Mouse (Mus musculus) forebrain, embryonic 15.5 days (tissue): ENCODE data around the gene Vdr. TPM values are rescaled to one million over a fixed set of nuclear protein-coding genes. Genes with fewer than 3 reads are reported as not detected.

Experiments
- ATAC-seq: fragments of 200-750 bp; cut with Nextera tagmentation; replicated peaks from 2 replicates; pipeline ENCODE4 v1.8.0; 2017; ENCODE audit warnings: mild to moderate bottlenecking, moderate TSS enrichment, moderate library complexity
- H3K27ac ChIP-seq: fragments of 300-500 bp; sonication (generic); replicated peaks from 2 replicates; pipeline ENCODE4 v1.5.1; 2015; ENCODE audit warnings: mild to moderate bottlenecking, inconsistent platforms
- H3K27me3 ChIP-seq: fragments of 300-500 bp; sonication (generic); 2 replicates; pipeline ENCODE4 v1.6.1; 2015; ENCODE audit warnings: inconsistent platforms
- H3K36me3 ChIP-seq: fragments of 300-500 bp; sonication (generic); 2 replicates; pipeline ENCODE4 v1.6.1; 2015; ENCODE audit warnings: mild to moderate bottlenecking, inconsistent platforms
- H3K4me1 ChIP-seq: fragments of 300-500 bp; sonication (generic); 2 replicates; pipeline ENCODE4 v1.6.1; 2015; ENCODE audit warnings: inconsistent platforms
- H3K4me2 ChIP-seq: fragments of 300-500 bp; sonication (generic); replicated peaks from 2 replicates; pipeline ENCODE4 v1.6.1; 2015; ENCODE audit warnings: mild to moderate bottlenecking, inconsistent platforms
- H3K4me3 ChIP-seq: fragments of 300-500 bp; sonication (generic); 2 replicates; pipeline ENCODE4 v1.5.1; 2015; ENCODE audit warnings: mild to moderate bottlenecking, inconsistent platforms
- H3K9ac ChIP-seq: fragments of 300-500 bp; sonication (generic); replicated peaks from 2 replicates; pipeline ENCODE4 v1.6.1; 2015; ENCODE audit warnings: mild to moderate bottlenecking, inconsistent platforms
- H3K9me3 ChIP-seq: fragments of 300-500 bp; sonication (generic); 2 replicates; pipeline ENCODE4 v1.6.1; 2016; ENCODE audit warnings: inconsistent platforms
- WGBS: fragments of 180-500 bp; shearing (Covaris S2); methylation state at CpG from one replicate; pipeline ENCODE4 v1.1.7; 2015; ENCODE audit warnings: mixed read lengths; 5-methylcytosine and 5-hydroxymethylcytosine counted together
- polyA plus RNA-seq: library from polyadenylated mRNA; unstranded; fragments of >200 nt; fragmentation: Nextera tagmentation; extraction: Ambion mirVana; gene quantifications from 2 replicates; pipeline ENCODE4 v1.2.1, GENCODE M21; 2015

Gene Vdr
- polyA plus RNA-seq, 1 experiment from 2014 or later, result 0.09 TPM

- Histone ChIP-seq H3K4me2 (no peak overlapping the region), H3K36me3 (no peaks in the 10 kb centered on the region), H3K4me3 (no peak overlapping the region), H3K9ac (no peak overlapping the region), H3K9me3 (no peaks in the 10 kb centered on the region), H3K4me1 (0 out of 2 replicates have a peak, but pooled peaks cover 3% of the 10 kb centered on the region), H3K27ac (no peak overlapping the region), H3K27me3 (no peaks in the 10 kb centered on the region)
- WGBS, result 71% methylated on average over 16 of the region's 16 CpGs
- ATAC-seq, result no peak
These were observed 13.4 kb downstream of the Vdr start for GRCm38 (mm10) chr15:97896861-97897654.

GRCm38 (mm10) chr15:97896347-97896746 is 14.1 kb downstream of the Vdr start:
- Histone ChIP-seq H3K27ac (no peak overlapping the region), H3K9me3 (no peaks in the 10 kb centered on the region), H3K9ac (no peak overlapping the region), H3K36me3 (no peaks in the 10 kb centered on the region), H3K4me3 (no peak overlapping the region), H3K27me3 (no peaks in the 10 kb centered on the region), H3K4me2 (no peak overlapping the region), H3K4me1 (0 out of 2 replicates have a peak, but pooled peaks cover 3% of the 10 kb centered on the region)
- ATAC-seq, result no peak
- 81% methylated on average over 9 of the region's 9 CpGs for WGBS

GRCm38 (mm10) chr15:97895847-97896246 is 14.6 kb downstream of the Vdr start:
- Histone ChIP-seq H3K4me3 (no peak overlapping the region), H3K9me3 (no peaks in the 10 kb centered on the region), H3K9ac (no peak overlapping the region), H3K27me3 (no peaks in the 10 kb centered on the region), H3K4me2 (no peak overlapping the region), H3K36me3 (no peaks in the 10 kb centered on the region), H3K27ac (no peak overlapping the region), H3K4me1 (0 out of 2 replicates have a peak, but pooled peaks cover 3% of the 10 kb centered on the region)
- ATAC-seq, result no peak
- 49% methylated on average over 12 of the region's 12 CpGs for WGBS

GRCm38 (mm10) chr15:97892506-97892905 is 17.9 kb downstream of the Vdr start:
- 73% methylated on average over 8 of the region's 8 CpGs for WGBS
- Histone ChIP-seq H3K27ac (no peak overlapping the region), H3K36me3 (no peaks in the 10 kb centered on the region), H3K4me2 (no peak overlapping the region), H3K9ac (no peak overlapping the region), H3K27me3 (no peaks in the 10 kb centered on the region), H3K4me1 (0 out of 2 replicates have a peak, but pooled peaks cover 3% of the 10 kb centered on the region), H3K4me3 (no peak overlapping the region), H3K9me3 (no peaks in the 10 kb centered on the region)
- ATAC-seq, result no peak

- Histone ChIP-seq H3K4me1 (no peaks in the 10 kb centered on the region), H3K36me3 (no peaks in the 10 kb centered on the region), H3K9ac (no peak overlapping the region), H3K9me3 (no peaks in the 10 kb centered on the region), H3K27ac (no peak overlapping the region), H3K4me3 (no peak overlapping the region), H3K27me3 (no peaks in the 10 kb centered on the region), H3K4me2 (no peak overlapping the region)
- WGBS, result 93% methylated on average over 10 of the region's 10 CpGs
- ATAC-seq, result no peak
These were observed 20.0 kb downstream of the Vdr start for GRCm38 (mm10) chr15:97890450-97890849.

- no peaks in the 10 kb centered on the region for H3K4me1 ChIP-seq
- no peak overlapping the region for H3K9ac ChIP-seq
- H3K36me3 ChIP-seq, result no peaks in the 10 kb centered on the region
- H3K27ac ChIP-seq, result no peak overlapping the region
- no peaks in the 10 kb centered on the region for H3K27me3 ChIP-seq
- WGBS, result 46% methylated on average over 11 of the region's 11 CpGs
- no peak for ATAC-seq
- no peak overlapping the region for H3K4me2 ChIP-seq
- H3K9me3 ChIP-seq, result no peaks in the 10 kb centered on the region
- no peak overlapping the region for H3K4me3 ChIP-seq
These were observed 20.4 kb downstream of the Vdr start for GRCm38 (mm10) chr15:97890017-97890416.

GRCm38 (mm10) chr15:97887541-97888016 is 22.9 kb downstream of the Vdr start:
- H3K27ac ChIP-seq, result no peak overlapping the region

GRCm38 (mm10) chr15:97881423-97881822 is 29.0 kb downstream of the Vdr start:
- Histone ChIP-seq H3K27me3 (no peaks in the 10 kb centered on the region), H3K9ac (no peak overlapping the region), H3K4me1 (no peaks in the 10 kb centered on the region), H3K27ac (no peak overlapping the region), H3K4me2 (no peak overlapping the region), H3K4me3 (no peak overlapping the region), H3K9me3 (no peaks in the 10 kb centered on the region), H3K36me3 (no peaks in the 10 kb centered on the region)
- no peak for ATAC-seq
- 88% methylated on average over 8 of the region's 8 CpGs for WGBS

More at GRCm38 (mm10) chr15:97887541-97888016, 22.9 kb downstream of the Vdr start:
- Histone ChIP-seq H3K9ac (no peak overlapping the region), H3K4me3 (no peak overlapping the region), H3K27me3 (no peaks in the 10 kb centered on the region), H3K9me3 (no peaks in the 10 kb centered on the region), H3K36me3 (no peaks in the 10 kb centered on the region), H3K4me1 (no peaks in the 10 kb centered on the region), H3K4me2 (no peak overlapping the region)
- no peak for ATAC-seq
- 78% methylated on average over 10 of the region's 10 CpGs for WGBS

GRCm38 (mm10) chr15:97880441-97880840 is 30.0 kb downstream of the Vdr start:
- Histone ChIP-seq H3K36me3 (no peaks in the 10 kb centered on the region), H3K27me3 (no peaks in the 10 kb centered on the region), H3K4me2 (no peak overlapping the region), H3K4me3 (no peak overlapping the region), H3K27ac (no peak overlapping the region), H3K9ac (no peak overlapping the region), H3K4me1 (no peaks in the 10 kb centered on the region), H3K9me3 (no peaks in the 10 kb centered on the region)
- ATAC-seq, result no peak
- 82% methylated on average over 9 of the region's 9 CpGs for WGBS

- 73% methylated on average over 7 of the region's 7 CpGs for WGBS
- Histone ChIP-seq H3K9ac (no peak overlapping the region), H3K4me2 (no peak overlapping the region), H3K36me3 (no peaks in the 10 kb centered on the region), H3K9me3 (no peaks in the 10 kb centered on the region), H3K27ac (no peak overlapping the region), H3K27me3 (no peaks in the 10 kb centered on the region), H3K4me3 (no peak overlapping the region), H3K4me1 (no peaks in the 10 kb centered on the region)
- no peak for ATAC-seq
These were observed 31.6 kb downstream of the Vdr start for GRCm38 (mm10) chr15:97878696-97879328.

GRCm38 (mm10) chr15:97875784-97876183 is 34.6 kb downstream of the Vdr start:
- Histone ChIP-seq H3K4me3 (no peak overlapping the region), H3K4me2 (no peak overlapping the region), H3K27me3 (no peaks in the 10 kb centered on the region), H3K27ac (no peak overlapping the region), H3K9me3 (no peaks in the 10 kb centered on the region), H3K36me3 (no peaks in the 10 kb centered on the region), H3K9ac (no peak overlapping the region), H3K4me1 (no peaks in the 10 kb centered on the region)
- 90% methylated on average over 8 of the region's 8 CpGs for WGBS
- no peak for ATAC-seq

GRCm38 (mm10) chr15:97873717-97874116 is 36.7 kb downstream of the Vdr start:
- Histone ChIP-seq H3K4me3 (no peak overlapping the region), H3K9ac (no peak overlapping the region), H3K36me3 (no peaks in the 10 kb centered on the region), H3K4me1 (no peaks in the 10 kb centered on the region), H3K27me3 (no peaks in the 10 kb centered on the region), H3K27ac (no peak overlapping the region), H3K9me3 (no peaks in the 10 kb centered on the region), H3K4me2 (no peak overlapping the region)
- ATAC-seq, result no peak
- WGBS, result 84% methylated on average over 9 of the region's 9 CpGs
